Mouse (Mus musculus) megakaryocyte, embryonic 14.5 days (primary cell): ENCODE data around the gene Msh3.

Experiments used
- FLI1 ChIP-seq: IDR thresholded peaks from 2 replicates; pipeline ENCODE4 v1.6.1; 2012; ENCODE audit warnings: low read length, inconsistent platforms, mixed read lengths
- GATA1 ChIP-seq: IDR thresholded peaks from 3 replicates; pipeline ENCODE4 v1.6.1; 2012; ENCODE audit warnings: mixed read lengths, low read length, inconsistent platforms, borderline replicate concordance

- TF ChIP-seq GATA1 (no peak), FLI1 (no peak)
Measured at GRCm38 (mm10) chr13:92326030-92326429, 28.8 kb downstream of the Msh3 start.
